Mouse (Mus musculus) forebrain, embryonic 16.5 days (tissue): ENCODE results near the gene March9. TPM values are rescaled to one million over a fixed set of nuclear protein-coding genes. Genes with fewer than 3 reads are reported as not detected.

Source experiments
- ATAC-seq: fragments of 200-750 bp; cut with Nextera tagmentation; 2 replicates; pipeline ENCODE4 v1.8.0; 2017; ENCODE audit warnings: mild to moderate bottlenecking, moderate library complexity
- H3K27ac ChIP-seq: fragments of 300-500 bp; sonication (generic); 2 replicates; pipeline ENCODE4 v1.5.1; 2014; ENCODE audit warnings: low read length, control low read depth
- H3K27me3 ChIP-seq: fragments of 300-500 bp; sonication (generic); replicated peaks from 2 replicates; pipeline ENCODE4 v1.6.1; 2014; ENCODE audit warnings: low read length; ENCODE audit not compliant: control insufficient read depth, insufficient read depth
- H3K36me3 ChIP-seq: fragments of 300-500 bp; sonication (generic); 2 replicates; pipeline ENCODE4 v1.6.1; 2014; ENCODE audit not compliant: control insufficient read depth, insufficient read depth
- H3K4me1 ChIP-seq: fragments of 300-500 bp; sonication (generic); replicated peaks from 2 replicates; pipeline ENCODE4 v1.6.1; 2014; ENCODE audit warnings: low read length; ENCODE audit not compliant: control insufficient read depth, insufficient read depth
- H3K4me2 ChIP-seq: fragments of 300-500 bp; sonication (generic); 2 replicates; pipeline ENCODE4 v1.6.1; 2014; ENCODE audit warnings: mild to moderate bottlenecking, low read length, control low read depth
- H3K4me3 ChIP-seq: fragments of 300-500 bp; sonication (generic); replicated peaks from 2 replicates; pipeline ENCODE4 v1.5.1; 2014; ENCODE audit warnings: mild to moderate bottlenecking, low read length, control low read depth
- H3K9ac ChIP-seq: fragments of 300-500 bp; sonication (generic); replicated peaks from 2 replicates; pipeline ENCODE4 v1.6.1; 2014; ENCODE audit warnings: low read depth, low read length, control low read depth
- H3K9me3 ChIP-seq: fragments of 300-500 bp; sonication (generic); 2 replicates; pipeline ENCODE4 v1.6.1; 2016; ENCODE audit warnings: low read length; ENCODE audit not compliant: control insufficient read depth
- WGBS: fragments of 180-500 bp; shearing (Covaris S2); extraction: QIAGEN DNeasy Blood & Tissue Kit; methylation state at CpG from one replicate; pipeline ENCODE4 v1.1.7; 2014; 5-methylcytosine and 5-hydroxymethylcytosine counted together
- polyA plus RNA-seq: library from polyadenylated mRNA; unstranded; fragments of >200 nt; fragmentation: Nextera tagmentation; extraction: Ambion mirVana; gene quantifications from 2 replicates; pipeline ENCODE4 v1.2.1, GENCODE M21; 2015

Gene March9
- polyA plus RNA-seq, 1 experiment from 2014 or later, result 6.6 TPM

- Histone ChIP-seq H3K4me3 (peak overlapping the region; percentile 89), H3K4me1 (peaks cover 37% of the 10 kb centered on the region)
- ATAC-seq, result 0 out of 2 replicates have a peak, but pooled peaks have one; percentile 2
These were observed 613 bp downstream of the March9 start for GRCm38 (mm10) chr10:127059174-127059967.

GRCm38 (mm10) chr10:127058708-127059107, 1.3 kb downstream of the March9 start:
- Histone ChIP-seq H3K36me3 (peaks cover 14% of the 10 kb centered on the region), H3K27ac (peak overlapping the region; percentile 97), H3K4me2 (peak overlapping the region; percentile 83), H3K4me3 (peak overlapping the region; percentile 89), H3K9me3 (no peaks in the 10 kb centered on the region), H3K9ac (peak overlapping the region; percentile 96), H3K27me3 (no peaks in the 10 kb centered on the region), H3K4me1 (peaks cover 37% of the 10 kb centered on the region)
- ATAC-seq, result no peak
- WGBS, result 2% methylated on average over 8 of the region's 8 CpGs

More at GRCm38 (mm10) chr10:127059174-127059967, 613 bp downstream of the March9 start:
- H3K9me3 ChIP-seq, result no peaks in the 10 kb centered on the region
- peak overlapping the region; percentile 83 for H3K4me2 ChIP-seq
- no peaks in the 10 kb centered on the region for H3K27me3 ChIP-seq
- H3K9ac ChIP-seq, result peak overlapping the region; percentile 96
- WGBS, result 1% methylated on average over 40 of the region's 92 CpGs
- H3K36me3 ChIP-seq, result peaks cover 12% of the 10 kb centered on the region
- H3K27ac ChIP-seq, result peak overlapping the region; percentile 97

- 0% methylated on average over 9 of the region's 9 CpGs for WGBS
- peak; percentile 29; the same call in 1 of the 2 replicates for ATAC-seq
- Histone ChIP-seq H3K4me1 (peaks cover 37% of the 10 kb centered on the region), H3K4me2 (peak overlapping the region; percentile 83), H3K27me3 (no peaks in the 10 kb centered on the region), H3K9ac (peak overlapping the region; percentile 96), H3K27ac (no peak overlapping the region; the same call in 1 of the 2 replicates), H3K36me3 (peaks cover 14% of the 10 kb centered on the region), H3K4me3 (peak overlapping the region; percentile 89), H3K9me3 (no peaks in the 10 kb centered on the region)
These were observed 1.8 kb downstream of the March9 start for GRCm38 (mm10) chr10:127058161-127058560.

- H3K4me1 ChIP-seq, result peaks cover 31% of the 10 kb centered on the region
- no peak for ATAC-seq
- H3K36me3 ChIP-seq, result peaks cover 14% of the 10 kb centered on the region
These were observed 3.5 kb downstream of the March9 start for GRCm38 (mm10) chr10:127056490-127056889.

GRCm38 (mm10) chr10:127055406-127055805, 4.6 kb downstream of the March9 start:
- H3K27me3 ChIP-seq, result peaks cover 10% of the 10 kb centered on the region
- H3K27ac ChIP-seq, result no peak overlapping the region
- no peaks in the 10 kb centered on the region for H3K9me3 ChIP-seq
- H3K4me3 ChIP-seq, result no peak overlapping the region
- 92% methylated on average over 8 of the region's 8 CpGs for WGBS
- H3K4me2 ChIP-seq, result no peak overlapping the region
- H3K4me1 ChIP-seq, result peaks cover 21% of the 10 kb centered on the region
- ATAC-seq, result no peak
- H3K9ac ChIP-seq, result no peak overlapping the region
- H3K36me3 ChIP-seq, result peaks cover 14% of the 10 kb centered on the region

More at GRCm38 (mm10) chr10:127056490-127056889, 3.5 kb downstream of the March9 start:
- Histone ChIP-seq H3K27me3 (0 out of 2 replicates have a peak, but pooled peaks cover 3% of the 10 kb centered on the region), H3K4me2 (no peak overlapping the region), H3K9me3 (no peaks in the 10 kb centered on the region), H3K9ac (no peak overlapping the region), H3K4me3 (no peak overlapping the region), H3K27ac (no peak overlapping the region)
- 93% methylated on average over 20 of the region's 20 CpGs for WGBS

GRCm38 (mm10) chr10:127054646-127055045, 5.3 kb downstream of the March9 start:
- no peak overlapping the region for H3K27ac ChIP-seq
- ATAC-seq, result no peak
- H3K9me3 ChIP-seq, result no peaks in the 10 kb centered on the region
- H3K4me2 ChIP-seq, result no peak overlapping the region
- H3K27me3 ChIP-seq, result peaks cover 17% of the 10 kb centered on the region
- H3K4me1 ChIP-seq, result peaks cover 23% of the 10 kb centered on the region
- no peak overlapping the region for H3K9ac ChIP-seq
- H3K4me3 ChIP-seq, result no peak overlapping the region
- WGBS, result 75% methylated on average over 4 of the region's 4 CpGs
- H3K36me3 ChIP-seq, result peaks cover 14% of the 10 kb centered on the region

GRCm38 (mm10) chr10:127050119-127050474, 9.9 kb downstream of the March9 start:
- 15% methylated on average over 10 of the region's 10 CpGs for WGBS

GRCm38 (mm10) chr10:127049395-127050118, 10.4 kb downstream of the March9 start:
- Histone ChIP-seq H3K9ac (no peak overlapping the region), H3K4me1 (0 out of 2 replicates have a peak, but pooled peaks cover 4% of the 10 kb centered on the region), H3K9me3 (no peaks in the 10 kb centered on the region), H3K27ac (no peak overlapping the region), H3K4me2 (no peak overlapping the region), H3K27me3 (peaks cover 38% of the 10 kb centered on the region), H3K36me3 (0 out of 2 replicates have a peak, but pooled peaks cover 2% of the 10 kb centered on the region), H3K4me3 (no peak overlapping the region)
- ATAC-seq, result no peak
- WGBS, result 3% methylated on average over 29 of the region's 29 CpGs

More at GRCm38 (mm10) chr10:127050119-127050474, 9.9 kb downstream of the March9 start:
- ATAC-seq, result no peak
- H3K27ac ChIP-seq, result no peak overlapping the region
- H3K9ac ChIP-seq, result no peak overlapping the region
- H3K9me3 ChIP-seq, result no peaks in the 10 kb centered on the region
- peaks cover 38% of the 10 kb centered on the region for H3K27me3 ChIP-seq
- H3K4me1 ChIP-seq, result 0 out of 2 replicates have a peak, but pooled peaks cover 6% of the 10 kb centered on the region
- peaks cover 6% of the 10 kb centered on the region for H3K36me3 ChIP-seq
- no peak overlapping the region for H3K4me2 ChIP-seq
- no peak overlapping the region for H3K4me3 ChIP-seq
